Mouse (Mus musculus): ENCODE results near the gene Nfix. TPM values are rescaled to one million over a fixed set of nuclear protein-coding genes. Genes with fewer than 3 reads are reported as not detected.

Gene Nfix
- polyA plus RNA-seq, 1 experiment: 65.7 TPM

DNA sequence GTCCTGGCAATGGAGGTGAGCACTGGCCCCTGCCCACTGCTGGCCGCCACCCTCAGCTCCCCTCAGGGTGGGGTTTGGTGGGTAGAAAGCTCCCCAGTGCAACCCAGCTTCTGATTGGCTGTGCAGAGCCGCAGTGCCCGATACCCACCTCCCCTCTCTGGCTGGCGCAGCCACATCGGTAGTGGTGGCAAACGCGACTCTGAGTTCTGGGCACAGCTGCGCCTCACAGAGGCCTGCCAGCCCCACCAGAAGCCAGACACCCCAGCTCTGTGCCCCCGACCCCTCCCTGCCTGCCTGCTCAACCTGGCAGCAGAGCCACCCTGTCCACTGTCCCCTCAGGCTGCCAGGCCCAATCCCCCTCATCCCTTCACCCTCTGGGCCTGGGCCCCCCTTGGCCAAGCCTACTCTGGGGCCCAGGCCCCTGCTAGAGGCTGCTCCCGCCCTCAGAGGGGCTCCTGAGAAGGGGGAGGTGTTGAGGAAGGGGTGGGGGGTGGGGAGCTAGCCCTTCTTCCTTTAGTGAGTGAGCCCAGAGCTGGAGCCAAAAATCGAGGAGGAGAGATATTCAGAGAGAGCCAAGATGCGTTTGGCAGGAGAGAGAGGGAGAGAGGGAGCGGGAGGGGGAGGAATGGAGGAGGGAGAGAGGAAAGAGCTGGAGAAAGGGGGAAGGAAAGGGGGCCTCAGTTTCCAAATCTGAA lies 6.2 kb downstream of the Nfix start:
- Histone ChIP-seq H3K36me3 (ENCODE audit: control insufficient read depth, insufficient read depth) (peaks cover 6% of the 10 kb centered on the region), H3K4me2 (ENCODE audit: low read depth) (no peak overlapping the region), H3K27me3 (ENCODE audit: control insufficient read depth, insufficient read depth, insufficient read length) (no peaks in the 10 kb centered on the region), H3ac (ENCODE audit: control insufficient read depth, insufficient read length) (no peak overlapping the region), H3K79me2 (ENCODE audit: control insufficient read depth, insufficient read depth) (peaks cover 99% of the 10 kb centered on the region), H3K4me3 (no peak overlapping the region)
- no peak for TF ChIP-seq CEBPB (IDR thresholded peaks at IDR 0.05; ENCODE audit: insufficient read depth, poor library complexity, severe bottlenecking)
- no peak for TF ChIP-seq TCF12 (IDR thresholded peaks at IDR 0.05; ENCODE audit: insufficient read depth, poor library complexity, severe bottlenecking)
- no peak for TF ChIP-seq MYOD1 (IDR thresholded peaks at IDR 0.05; ENCODE audit: control insufficient read depth in 1 of 3, insufficient read length in 2 of 3, low read depth in 2 of 3)
- no peak for TF ChIP-seq USF1 (IDR thresholded peaks at IDR 0.05; ENCODE audit: low read depth)

DNA sequence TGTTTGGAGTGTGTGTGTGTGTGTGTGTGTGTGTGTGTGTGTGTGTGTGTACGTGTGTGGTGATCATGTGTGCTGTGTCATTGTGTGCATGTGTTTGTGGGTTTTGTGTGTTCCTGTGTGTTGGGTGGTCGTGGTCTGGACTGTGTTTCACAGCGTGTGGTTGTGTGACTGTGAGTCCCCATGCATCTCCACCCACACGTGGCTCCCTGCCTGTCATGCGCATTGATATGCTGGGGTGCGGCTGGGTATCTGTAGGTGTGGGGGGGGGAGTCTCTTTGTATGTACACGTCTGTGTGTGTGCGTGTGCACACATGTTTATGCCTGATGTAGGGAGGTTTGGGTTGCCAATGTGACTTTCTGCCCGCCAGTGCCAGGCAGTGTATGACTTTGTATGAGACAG lies 7.0 kb downstream of the Nfix start:
- Histone ChIP-seq H3K27me3 (ENCODE audit: control insufficient read depth, insufficient read depth, insufficient read length) (no peaks in the 10 kb centered on the region), H3K79me2 (ENCODE audit: control insufficient read depth, insufficient read depth) (peaks cover 99% of the 10 kb centered on the region), H3K4me2 (ENCODE audit: low read depth) (no peak overlapping the region), H3K4me3 (no peak overlapping the region), H3ac (ENCODE audit: control insufficient read depth, insufficient read length) (no peak overlapping the region), H3K36me3 (ENCODE audit: control insufficient read depth, insufficient read depth) (peaks cover 6% of the 10 kb centered on the region)
- TF ChIP-seq TCF12 (IDR thresholded peaks at IDR 0.05; ENCODE audit: insufficient read depth, poor library complexity, severe bottlenecking): no peak
- peak; percentile 25 for TF ChIP-seq POLR2A (IDR thresholded peaks at IDR 0.05; ENCODE audit: insufficient read length, low read depth)

DNA sequence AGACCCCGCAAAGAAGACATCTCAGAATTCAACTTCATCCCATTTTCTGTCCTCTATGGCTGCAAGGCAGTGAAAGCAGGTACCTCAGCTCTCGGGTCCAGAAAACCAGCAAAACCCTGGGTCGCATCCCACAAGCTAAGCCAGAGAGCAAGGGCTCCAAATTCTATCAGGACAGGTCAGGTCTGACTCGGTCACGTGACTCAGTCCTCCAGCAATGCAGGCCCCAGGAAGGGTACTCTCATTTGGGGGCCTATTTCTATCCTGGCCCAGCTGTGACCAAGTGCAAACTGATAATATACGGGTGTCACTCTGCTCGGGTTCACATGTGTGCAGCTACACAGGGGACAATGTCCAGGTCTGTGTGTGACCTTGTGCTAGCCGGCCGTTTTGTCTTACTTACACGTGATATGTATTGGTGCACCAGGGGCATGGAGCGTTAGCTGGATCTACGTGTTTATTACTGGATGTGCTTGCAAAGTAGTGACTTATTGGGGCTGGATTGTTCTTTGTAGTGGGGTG lies 7.7 kb downstream of the Nfix start:
- peaks cover 97% of the 10 kb centered on the region for H3K79me2 ChIP-seq (ENCODE audit: control insufficient read depth, insufficient read depth)
- H3K27me3 ChIP-seq (ENCODE audit: control insufficient read depth, insufficient read depth, insufficient read length): no peaks in the 10 kb centered on the region
- H3K4me3 ChIP-seq: no peak overlapping the region
- no peak overlapping the region for H3ac ChIP-seq (ENCODE audit: control insufficient read depth, insufficient read length)
- TF ChIP-seq USF1 (IDR thresholded peaks at IDR 0.05; ENCODE audit: low read depth) (peak; percentile 83), POLR2AphosphoS2 (IDR thresholded peaks at IDR 0.05; ENCODE audit: insufficient read length, low read depth) (no peak)
- peaks cover 6% of the 10 kb centered on the region for H3K36me3 ChIP-seq (ENCODE audit: control insufficient read depth, insufficient read depth)
- no peak overlapping the region for H3K4me2 ChIP-seq (ENCODE audit: low read depth)

DNA sequence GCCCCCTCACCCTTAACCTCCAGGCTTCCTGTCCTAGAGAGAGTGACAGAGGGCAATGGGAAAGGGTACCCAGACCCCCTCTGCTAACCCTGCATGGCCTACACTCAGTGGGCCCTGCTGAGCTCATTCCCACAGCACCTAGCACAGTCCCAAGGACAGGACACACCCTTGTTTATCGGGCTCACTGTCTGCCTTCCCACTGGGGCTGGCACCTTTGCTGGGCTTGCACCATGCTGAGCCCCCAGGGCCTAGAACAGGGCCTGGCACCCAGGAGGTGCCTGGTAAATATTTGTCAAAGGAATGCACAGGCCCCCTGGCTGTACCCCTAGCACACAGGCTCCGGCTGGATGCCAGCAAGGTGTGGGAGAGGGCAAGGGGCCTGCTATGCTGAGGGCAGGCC lies 9.6 kb downstream of the Nfix start:
- Histone ChIP-seq H3K79me2 (ENCODE audit: control insufficient read depth, insufficient read depth) (peaks cover 89% of the 10 kb centered on the region), H3K4me3 (no peak overlapping the region), H3K4me2 (ENCODE audit: low read depth) (peak overlapping the region; percentile 45), H3K27me3 (ENCODE audit: control insufficient read depth, insufficient read depth, insufficient read length) (no peaks in the 10 kb centered on the region), H3K36me3 (ENCODE audit: control insufficient read depth, insufficient read depth) (no peaks in the 10 kb centered on the region), H3ac (ENCODE audit: control insufficient read depth, insufficient read length) (no peak overlapping the region)
- TF ChIP-seq MAX (IDR thresholded peaks at IDR 0.05; ENCODE audit: low read depth): no peak
- TF ChIP-seq MYOG (IDR thresholded peaks at IDR 0.05; ENCODE audit: control insufficient read depth in 1 of 3, insufficient read depth in 1 of 3, insufficient read length in 2 of 3, low read depth in 2 of 3): no peak
- no peak for TF ChIP-seq SRF (IDR thresholded peaks at IDR 0.05; ENCODE audit: control insufficient read depth, insufficient read length, low read depth)
- no peak for TF ChIP-seq MYOD1 (IDR thresholded peaks at IDR 0.05; ENCODE audit: control insufficient read depth in 1 of 3, insufficient read length in 2 of 3, low read depth in 2 of 3)
- no peak for TF ChIP-seq POLR2AphosphoS2 (IDR thresholded peaks at IDR 0.05; ENCODE audit: insufficient read length, low read depth)
- TF ChIP-seq USF1 (IDR thresholded peaks at IDR 0.05; ENCODE audit: low read depth): no peak
- no peak for TF ChIP-seq E2F4 (IDR thresholded peaks at IDR 0.05; ENCODE audit: insufficient read depth)
- no peak for TF ChIP-seq CEBPB (IDR thresholded peaks at IDR 0.05; ENCODE audit: insufficient read depth, poor library complexity, severe bottlenecking)
- no peak for TF ChIP-seq REST (IDR thresholded peaks at IDR 0.05; ENCODE audit: insufficient read depth, insufficient read length)
- no peak for TF ChIP-seq TCF3 (IDR thresholded peaks at IDR 0.05; ENCODE audit: insufficient read length, low read depth)
- TF ChIP-seq POLR2A (IDR thresholded peaks at IDR 0.05; ENCODE audit: insufficient read length, low read depth): no peak
- no peak for TF ChIP-seq TCF12 (IDR thresholded peaks at IDR 0.05; ENCODE audit: insufficient read depth, poor library complexity, severe bottlenecking)

DNA sequence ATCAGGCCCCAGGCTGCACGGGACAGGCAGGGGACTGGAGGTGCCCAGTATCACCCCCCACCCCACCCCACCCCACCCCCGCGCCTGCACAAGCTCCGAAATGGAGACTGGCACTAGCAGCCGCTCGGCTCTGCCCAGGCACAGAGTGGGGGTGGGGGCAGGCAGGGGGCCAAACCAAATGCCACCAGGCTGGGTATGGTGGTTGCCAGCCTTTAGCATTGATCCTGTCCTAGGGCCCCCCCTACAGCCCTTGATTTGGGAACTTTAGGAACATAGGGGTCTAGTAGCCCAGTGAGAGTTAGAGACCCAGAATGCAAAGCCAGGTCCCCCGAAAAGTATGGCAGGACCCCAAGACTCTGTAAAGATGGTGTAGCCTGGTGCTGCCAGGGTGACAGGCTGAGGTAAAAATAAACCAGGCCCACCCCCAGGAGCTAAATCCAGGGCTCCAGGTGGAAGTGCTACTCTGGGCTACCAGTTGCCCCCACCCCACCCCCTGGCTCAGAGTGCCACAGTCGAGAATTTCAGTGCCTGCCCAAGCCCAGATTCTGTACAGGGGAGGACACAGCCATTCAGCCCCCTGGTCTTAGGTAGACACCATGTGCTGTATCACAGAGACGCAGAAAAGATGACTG lies 10.2 kb downstream of the Nfix start:
- peaks cover 89% of the 10 kb centered on the region for H3K79me2 ChIP-seq (ENCODE audit: control insufficient read depth, insufficient read depth)
- no peak overlapping the region for H3ac ChIP-seq (ENCODE audit: control insufficient read depth, insufficient read length)
- H3K27me3 ChIP-seq (ENCODE audit: control insufficient read depth, insufficient read depth, insufficient read length): no peaks in the 10 kb centered on the region
- H3K4me3 ChIP-seq: no peak overlapping the region
- TF ChIP-seq MAX (IDR thresholded peaks at IDR 0.05; ENCODE audit: low read depth): no peak
- TF ChIP-seq SRF (IDR thresholded peaks at IDR 0.05; ENCODE audit: control insufficient read depth, insufficient read length, low read depth): no peak
- TF ChIP-seq E2F4 (IDR thresholded peaks at IDR 0.05; ENCODE audit: insufficient read depth): no peak
- TF ChIP-seq REST (IDR thresholded peaks at IDR 0.05; ENCODE audit: insufficient read depth, insufficient read length): no peak
- TF ChIP-seq POLR2AphosphoS2 (IDR thresholded peaks at IDR 0.05; ENCODE audit: insufficient read length, low read depth): no peak
- peak overlapping the region; percentile 45 for H3K4me2 ChIP-seq (ENCODE audit: low read depth)
- no peaks in the 10 kb centered on the region for H3K36me3 ChIP-seq (ENCODE audit: control insufficient read depth, insufficient read depth)

All from myocyte (in vitro differentiated cells).